Mouse (Mus musculus) adrenal gland, postnatal 0 days (tissue): ENCODE results near the gene Gtse1. TPM values are rescaled to one million over a fixed set of nuclear protein-coding genes. Genes with fewer than 3 reads are reported as not detected.

Experiments
- polyA plus RNA-seq: library from polyadenylated mRNA; unstranded; fragments of >200 nt; fragmentation: Nextera tagmentation; extraction: Ambion mirVana; gene quantifications from 2 replicates; pipeline ENCODE4 v1.2.1, GENCODE M21; 2015

Gene Gtse1
- 4.7 and 5.7 TPM in 2 replicates for polyA plus RNA-seq

DNA sequence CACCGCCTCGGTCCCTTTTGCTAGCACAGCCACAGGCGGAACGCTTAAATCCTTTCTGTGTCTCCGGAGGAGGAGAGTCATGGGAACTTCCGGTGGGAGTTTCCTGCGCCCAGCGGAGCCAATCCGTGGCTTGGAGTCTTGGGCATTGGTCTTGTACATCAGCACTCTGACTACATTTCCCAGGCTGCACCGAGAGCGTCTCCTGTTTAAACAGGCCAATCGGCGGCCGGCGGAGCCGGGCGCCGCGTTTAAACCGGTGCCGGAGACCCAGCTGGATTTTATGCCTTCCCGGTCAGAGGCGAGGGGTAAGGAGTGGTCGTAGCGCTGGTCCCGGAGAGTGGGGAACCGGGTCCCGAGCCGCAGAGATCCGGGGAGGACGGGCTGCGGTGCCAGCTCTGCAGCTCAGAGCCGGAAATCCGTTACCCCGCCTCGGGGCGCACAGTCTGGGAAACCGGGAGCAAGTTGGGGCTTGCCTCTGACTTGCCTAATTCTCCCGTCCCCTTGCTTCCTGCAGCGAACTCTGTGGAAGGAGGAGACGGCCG is at the start of gene Gtse1:
Gene Gtse1 (plus strand): TSS at position 256 of the 542 bp plus-strand sequence.

GRCm38 (mm10) chr15:85811535-85812277 is 47.8 kb upstream of the Gtse1 start, which contains the start of gene Cdpf1:
Cdpf1 (minus strand) TSS chr15:85811697.

GRCm38 (mm10) chr15:85821203-85822010 is 38.1 kb upstream of the Gtse1 start, which contains the start of gene Pkdrej:
Pkdrej (minus strand) TSS chr15:85821734.

GRCm38 (mm10) chr15:85831954-85832590 is 27.5 kb upstream of the Gtse1 start, which contains the start of gene Ttc38:
Ttc38 (plus strand) TSS chr15:85832306.

GRCm38 (mm10) chr15:85878848-85879497 is 19.4 kb downstream of the Gtse1 start, which contains the start of gene Trmu:
Trmu (plus strand) TSS chr15:85879312.

Other genes with a start within 250 kb of the Gtse1 start
- gene Ppara, start 124.8 kb upstream of the Gtse1 start, polyA plus RNA-seq: 9.6 and 12.3 TPM in 2 replicates
- 47.7 and 58.1 TPM in 2 replicates for gene Cdpf1, start 48.0 kb upstream of the Gtse1 start, polyA plus RNA-seq
- 0.05 and 0.07 TPM in 2 replicates for gene Pkdrej, start 38.0 kb upstream of the Gtse1 start, polyA plus RNA-seq
- gene Ttc38, start 27.4 kb upstream of the Gtse1 start, polyA plus RNA-seq: 6.8 and 10.6 TPM in 2 replicates
- gene Trmu, start 19.6 kb downstream of the Gtse1 start, polyA plus RNA-seq: 18.0 and 30.0 TPM in 2 replicates
- 0.44 and 0.51 TPM in 2 replicates for gene Celsr1, start 174.0 kb downstream of the Gtse1 start, polyA plus RNA-seq
- 10.5 and 12.2 TPM in 2 replicates for gene Gramd4, start 197.9 kb downstream of the Gtse1 start, polyA plus RNA-seq